Mouse (Mus musculus) neural tube, embryonic 13.5 days (tissue): Measurements from ENCODE around the gene Slc26a10. TPM values are rescaled to one million over a fixed set of nuclear protein-coding genes. Genes with fewer than 3 reads are reported as not detected.

Experiments used
- ATAC-seq: fragments of 200-750 bp; cut with Nextera tagmentation; 2 replicates; pipeline ENCODE4 v1.8.0; 2017; ENCODE audit warnings: low read depth, mild to moderate bottlenecking, moderate TSS enrichment, moderate library complexity
- H3K27ac ChIP-seq: fragments of 300-500 bp; sonication (generic); replicated peaks from 2 replicates; pipeline ENCODE4 v1.5.1; 2015; ENCODE audit warnings: moderate library complexity, mild to moderate bottlenecking, inconsistent platforms
- H3K27me3 ChIP-seq: fragments of 300-500 bp; sonication (generic); 2 replicates; pipeline ENCODE4 v1.6.1; 2015; ENCODE audit warnings: mild to moderate bottlenecking, inconsistent platforms
- H3K36me3 ChIP-seq: fragments of 300-500 bp; sonication (generic); 2 replicates; pipeline ENCODE4 v1.6.1; 2015; ENCODE audit warnings: mild to moderate bottlenecking, inconsistent platforms
- H3K4me1 ChIP-seq: fragments of 300-500 bp; sonication (generic); replicated peaks from 2 replicates; pipeline ENCODE4 v1.6.1; 2015; ENCODE audit warnings: inconsistent platforms
- H3K4me2 ChIP-seq: fragments of 300-500 bp; sonication (generic); 2 replicates; pipeline ENCODE4 v1.6.1; 2015; ENCODE audit warnings: inconsistent platforms, mild to moderate bottlenecking, moderate library complexity
- H3K4me3 ChIP-seq: fragments of 300-500 bp; sonication (generic); 2 replicates; pipeline ENCODE4 v1.5.1; 2015; ENCODE audit warnings: mild to moderate bottlenecking, inconsistent platforms
- H3K9ac ChIP-seq: fragments of 300-500 bp; sonication (generic); 2 replicates; pipeline ENCODE4 v1.6.1; 2015; ENCODE audit warnings: moderate library complexity, mild to moderate bottlenecking, inconsistent platforms
- H3K9me3 ChIP-seq: fragments of 300-500 bp; sonication (generic); 2 replicates; pipeline ENCODE4 v1.6.1; 2016; ENCODE audit warnings: inconsistent platforms
- WGBS: fragments of 180-500 bp; shearing (Covaris S2); methylation state at CpG from one replicate; pipeline ENCODE4 v1.1.7; 2015; 5-methylcytosine and 5-hydroxymethylcytosine counted together
- polyA plus RNA-seq: library from polyadenylated mRNA; unstranded; fragments of >200 nt; fragmentation: Nextera tagmentation; extraction: Ambion mirVana; gene quantifications from 2 replicates; pipeline ENCODE4 v1.2.1, GENCODE M21; 2015

Gene Slc26a10
- polyA plus RNA-seq, 1 experiment from 2014 or later, result 0.93 TPM

GRCm38 (mm10) chr10:127177719-127178118 lies 2.7 kb downstream of the Slc26a10 start:
- Histone ChIP-seq H3K9me3 (no peaks in the 10 kb centered on the region), H3K9ac (peak overlapping the region; percentile 27), H3K27me3 (peaks cover 80% of the 10 kb centered on the region), H3K4me2 (peak overlapping the region; percentile 46), H3K36me3 (peaks cover 13% of the 10 kb centered on the region; the same call in 1 of the 2 replicates), H3K4me1 (peaks cover 26% of the 10 kb centered on the region), H3K4me3 (peak overlapping the region; percentile 20), H3K27ac (no peak overlapping the region)
- peak; percentile 53; the same call in 1 of the 2 replicates for ATAC-seq
- 1% methylated on average over 23 of the region's 23 CpGs for WGBS

- Histone ChIP-seq H3K4me3 (no peak overlapping the region), H3K4me1 (peaks cover 26% of the 10 kb centered on the region), H3K9me3 (no peaks in the 10 kb centered on the region), H3K27me3 (peaks cover 77% of the 10 kb centered on the region), H3K9ac (no peak overlapping the region), H3K27ac (no peak overlapping the region), H3K4me2 (peak overlapping the region; percentile 46; the same call in 1 of the 2 replicates), H3K36me3 (peaks cover 13% of the 10 kb centered on the region)
- ATAC-seq, result no peak
- WGBS, result 23% methylated on average over 9 of the region's 9 CpGs
Observed at GRCm38 (mm10) chr10:127177235-127177634, 3.2 kb downstream of the Slc26a10 start.

DNA sequence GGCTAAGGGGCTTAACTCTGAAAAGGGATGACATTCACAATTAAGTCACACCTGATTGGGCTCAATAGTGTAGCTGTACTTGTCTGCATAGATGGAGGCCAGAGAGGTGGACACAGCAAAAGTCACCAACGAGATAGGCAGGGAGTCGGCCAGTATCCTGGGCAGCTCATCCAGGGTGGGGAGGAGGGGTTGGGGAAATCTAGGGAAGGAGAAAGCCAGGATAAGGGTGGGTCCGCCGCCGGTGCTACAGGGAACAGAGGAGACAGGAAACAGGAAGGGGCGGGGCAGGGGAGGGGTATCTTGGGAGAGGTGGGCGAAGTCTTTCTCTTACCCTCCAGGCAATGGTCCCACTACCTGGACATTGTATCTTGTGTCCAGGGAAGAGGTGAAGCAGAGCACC lies 3.7 kb downstream of the Slc26a10 start:
- Histone ChIP-seq H3K27ac (no peak overlapping the region), H3K4me3 (no peak overlapping the region), H3K4me2 (no peak overlapping the region), H3K9ac (no peak overlapping the region), H3K36me3 (peaks cover 18% of the 10 kb centered on the region), H3K4me1 (peaks cover 26% of the 10 kb centered on the region), H3K9me3 (no peaks in the 10 kb centered on the region), H3K27me3 (peaks cover 78% of the 10 kb centered on the region)
- 7% methylated on average over 7 of the region's 7 CpGs for WGBS
- no peak for ATAC-seq

DNA sequence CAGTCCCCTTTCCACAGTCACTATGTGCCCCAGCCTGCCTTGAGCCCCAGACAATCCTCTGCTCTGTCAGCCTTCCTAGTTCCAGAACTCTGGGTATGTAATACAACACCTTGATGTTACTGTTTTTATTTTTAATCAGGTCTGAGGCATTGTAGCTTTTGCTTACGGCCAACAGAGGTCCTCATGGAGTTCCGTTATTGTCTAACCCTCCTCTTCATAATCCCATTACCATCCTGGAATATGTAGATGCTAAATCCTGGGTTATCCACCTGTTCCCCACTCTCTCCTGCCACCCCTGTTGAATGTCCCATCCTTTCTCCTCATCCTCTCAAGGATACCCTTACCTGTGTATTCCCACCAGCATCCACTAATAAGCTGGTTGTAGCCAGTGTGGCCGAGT lies 4.2 kb downstream of the Slc26a10 start:
- peaks cover 23% of the 10 kb centered on the region for H3K36me3 ChIP-seq
- peaks cover 26% of the 10 kb centered on the region for H3K4me1 ChIP-seq
- no peak overlapping the region for H3K9ac ChIP-seq
- H3K4me2 ChIP-seq, result no peak overlapping the region
- no peak for ATAC-seq
- peaks cover 78% of the 10 kb centered on the region for H3K27me3 ChIP-seq
- no peaks in the 10 kb centered on the region for H3K9me3 ChIP-seq
- H3K4me3 ChIP-seq, result no peak overlapping the region
- H3K27ac ChIP-seq, result no peak overlapping the region
- WGBS, result 42% methylated on average over 3 of the region's 3 CpGs

DNA sequence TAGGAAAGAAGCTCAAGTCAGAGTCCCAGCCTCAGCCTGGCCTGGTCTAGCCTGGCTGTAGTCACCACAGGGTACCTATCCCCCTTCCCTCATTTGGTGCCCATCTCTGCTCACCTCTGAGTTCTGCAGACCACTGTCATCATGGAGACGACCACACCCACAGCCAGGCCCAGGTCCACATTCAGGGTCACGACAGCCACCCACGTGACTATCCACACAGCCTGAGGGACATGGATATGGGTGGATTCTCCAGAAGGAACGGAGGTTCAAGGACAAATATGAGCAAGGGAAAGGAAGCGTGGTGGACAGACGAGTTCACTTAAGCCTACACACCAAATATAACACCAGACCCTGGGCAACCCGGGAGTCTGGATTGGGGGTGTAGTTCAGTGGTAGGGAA lies 6.3 kb downstream of the Slc26a10 start:
- Histone ChIP-seq H3K4me1 (peaks cover 33% of the 10 kb centered on the region), H3K4me2 (no peak overlapping the region), H3K36me3 (peaks cover 33% of the 10 kb centered on the region), H3K27me3 (peaks cover 78% of the 10 kb centered on the region), H3K9ac (no peak overlapping the region), H3K27ac (no peak overlapping the region), H3K4me3 (no peak overlapping the region), H3K9me3 (no peaks in the 10 kb centered on the region)
- 89% methylated on average over 7 of the region's 7 CpGs for WGBS
- ATAC-seq, result no peak

GRCm38 (mm10) chr10:127173148-127174065 lies 7.0 kb downstream of the Slc26a10 start:
- Histone ChIP-seq H3K4me1 (peaks cover 28% of the 10 kb centered on the region), H3K9ac (no peak overlapping the region), H3K9me3 (no peaks in the 10 kb centered on the region), H3K27ac (no peak overlapping the region), H3K36me3 (peaks cover 35% of the 10 kb centered on the region), H3K27me3 (peaks cover 78% of the 10 kb centered on the region), H3K4me2 (no peak overlapping the region), H3K4me3 (no peak overlapping the region)
- no peak for ATAC-seq
- 84% methylated on average over 16 of the region's 16 CpGs for whole genome bisulfite sequencing

- no peak overlapping the region for H3K9ac ChIP-seq
- no peak overlapping the region for H3K4me2 ChIP-seq
- no peak for ATAC-seq
- no peaks in the 10 kb centered on the region for H3K9me3 ChIP-seq
- peaks cover 32% of the 10 kb centered on the region for H3K4me1 ChIP-seq
- peaks cover 78% of the 10 kb centered on the region for H3K27me3 ChIP-seq
- peaks cover 42% of the 10 kb centered on the region for H3K36me3 ChIP-seq
- 87% methylated on average over 15 of the region's 15 CpGs for whole genome bisulfite sequencing
- H3K4me3 ChIP-seq, result no peak overlapping the region
- no peak overlapping the region for H3K27ac ChIP-seq
Observed at GRCm38 (mm10) chr10:127171631-127172200, 8.7 kb downstream of the Slc26a10 start.

DNA sequence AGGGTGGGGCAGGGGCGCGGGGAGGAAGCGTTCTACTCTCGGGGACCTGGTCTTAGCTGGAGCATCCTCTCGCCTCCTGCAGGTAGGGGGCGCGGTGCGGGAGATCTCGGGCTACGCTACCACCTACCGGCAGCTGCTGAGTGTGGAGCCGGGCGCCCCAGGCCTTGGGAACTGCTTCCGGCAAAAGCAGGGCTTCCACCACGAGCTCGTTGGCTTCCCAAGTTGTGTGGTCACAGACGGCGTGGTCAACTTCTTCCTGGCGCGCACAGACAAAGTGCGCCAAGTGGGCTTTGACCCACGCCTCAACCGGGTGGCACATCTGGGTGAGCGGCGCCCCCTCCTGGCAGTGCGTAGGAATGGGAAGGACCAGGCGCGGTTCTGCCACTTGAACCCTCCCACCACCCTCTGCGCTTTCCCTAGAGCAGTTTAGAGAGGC lies 9.6 kb downstream of the Slc26a10 start:
- H3K27ac ChIP-seq, result no peak overlapping the region
- H3K4me1 ChIP-seq, result peaks cover 37% of the 10 kb centered on the region
- peak overlapping the region; percentile 19; the same call in 1 of the 2 replicates for H3K9ac ChIP-seq
- under 1% methylated on average over 28 of the region's 29 CpGs for WGBS
- peaks cover 76% of the 10 kb centered on the region for H3K27me3 ChIP-seq
- H3K4me2 ChIP-seq, result peak overlapping the region; percentile 51
- peak overlapping the region; percentile 21 for H3K4me3 ChIP-seq
- no peaks in the 10 kb centered on the region for H3K9me3 ChIP-seq
- no peak for ATAC-seq
- peaks cover 42% of the 10 kb centered on the region for H3K36me3 ChIP-seq

DNA sequence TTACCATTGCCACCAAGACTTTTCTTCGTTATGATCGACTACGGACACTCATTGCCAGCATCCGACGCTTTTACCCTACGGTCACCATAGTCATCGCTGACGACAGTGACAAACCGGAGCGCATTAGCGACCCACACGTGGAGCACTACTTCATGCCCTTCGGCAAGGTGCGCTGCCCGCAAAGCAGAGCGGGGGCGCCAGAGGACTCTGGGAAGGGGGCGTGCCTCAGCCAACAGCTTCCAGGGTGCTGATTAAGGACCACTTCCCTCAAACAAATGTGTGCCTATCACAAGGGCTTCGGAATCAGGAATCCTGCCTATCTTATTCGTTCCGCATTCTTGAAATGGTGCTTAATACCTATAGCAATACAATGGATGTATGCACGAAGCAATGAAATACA lies 10.4 kb downstream of the Slc26a10 start:
- H3K27ac ChIP-seq, result no peak overlapping the region

DNA sequence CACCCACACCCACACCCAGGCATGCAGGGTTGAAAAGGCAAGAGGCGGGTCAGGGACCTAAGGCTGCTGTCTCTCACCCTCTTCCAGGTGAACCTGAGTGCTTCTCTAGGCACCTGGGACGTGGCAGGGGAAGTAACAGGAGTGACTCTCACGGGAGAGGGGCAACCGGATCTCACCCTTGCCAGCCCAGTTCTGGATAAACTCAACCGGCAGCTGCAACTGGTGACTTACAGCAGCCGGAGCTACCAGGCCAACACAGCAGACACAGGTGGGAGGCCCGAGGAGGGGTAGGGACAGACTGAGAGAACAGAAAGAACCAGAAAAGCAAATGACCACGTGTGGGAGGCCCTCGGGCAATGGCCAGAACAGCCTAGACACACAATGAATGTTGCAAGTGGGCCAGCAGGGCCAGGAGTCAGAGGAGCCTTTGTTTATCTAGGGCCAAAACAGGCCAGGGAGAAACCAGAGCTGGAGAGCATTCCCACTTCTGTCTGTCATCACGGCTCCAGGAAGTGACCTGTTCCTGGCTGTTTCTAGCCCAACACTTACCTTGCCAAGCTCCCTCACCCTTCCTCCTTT lies 12.7 kb downstream of the Slc26a10 start:
- 50% methylated on average over 10 of the region's 10 CpGs for WGBS
- Histone ChIP-seq H3K9ac (peak overlapping the region; percentile 98; the same call in 1 of the 2 replicates), H3K27ac (no peak overlapping the region), H3K27me3 (peaks cover 73% of the 10 kb centered on the region), H3K36me3 (peaks cover 32% of the 10 kb centered on the region), H3K4me1 (peaks cover 49% of the 10 kb centered on the region), H3K4me2 (peak overlapping the region; percentile 95), H3K9me3 (no peaks in the 10 kb centered on the region), H3K4me3 (peak overlapping the region; percentile 83; the same call in 1 of the 2 replicates)
- ATAC-seq, result no peak

More for the DNA sequence above, 10.4 kb downstream of the Slc26a10 start:
- H3K9me3 ChIP-seq, result no peaks in the 10 kb centered on the region
- 3% methylated on average over 22 of the region's 22 CpGs for WGBS
- H3K4me1 ChIP-seq, result peaks cover 43% of the 10 kb centered on the region
- peak overlapping the region; percentile 21 for H3K4me3 ChIP-seq
- H3K4me2 ChIP-seq, result peak overlapping the region; percentile 51
- peaks cover 76% of the 10 kb centered on the region for H3K27me3 ChIP-seq
- no peak overlapping the region for H3K9ac ChIP-seq
- H3K36me3 ChIP-seq, result peaks cover 42% of the 10 kb centered on the region
- ATAC-seq, result no peak

DNA sequence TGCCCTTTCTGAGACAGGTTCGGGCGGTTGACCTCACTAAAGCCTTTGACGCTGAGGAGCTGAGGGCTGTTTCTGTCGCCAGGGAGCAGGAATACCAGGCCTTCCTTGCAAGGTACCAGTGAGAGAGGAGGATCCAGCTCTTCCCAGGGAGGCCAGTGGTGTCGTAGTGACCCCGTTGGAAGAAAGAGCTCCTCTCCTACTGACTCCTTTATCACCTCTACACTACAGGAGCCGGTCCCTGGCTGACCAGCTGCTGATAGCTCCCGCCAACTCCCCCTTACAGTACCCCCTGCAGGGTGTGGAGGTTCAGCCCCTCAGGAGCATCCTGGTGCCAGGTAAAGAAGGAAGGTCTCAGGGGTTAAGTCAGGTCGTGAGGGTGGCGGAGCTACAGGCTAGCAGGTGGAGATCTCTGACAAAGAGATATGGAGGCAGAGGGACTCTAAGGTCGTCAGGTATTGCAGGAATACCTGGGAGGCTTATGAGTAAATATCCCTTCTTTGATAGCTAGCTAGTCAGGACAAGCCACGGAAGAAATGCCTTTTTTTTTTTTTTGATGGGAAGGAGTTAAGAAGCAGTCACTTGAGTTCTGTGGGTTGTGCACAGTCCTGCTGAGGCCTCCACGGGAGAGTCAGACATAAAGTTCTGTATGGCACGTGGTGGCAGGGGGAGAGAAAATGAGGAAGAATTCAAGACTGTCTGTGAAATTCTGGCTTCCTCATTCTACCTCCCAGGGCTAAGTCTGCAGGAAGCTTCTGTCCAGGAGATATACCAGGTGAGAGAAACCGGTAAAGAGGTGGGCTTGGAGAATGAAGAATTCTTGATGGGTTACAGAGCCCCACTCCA lies 13.5 kb downstream of the Slc26a10 start:
- 0 out of 2 replicates have a peak, but pooled peaks have one; percentile 1 for ATAC-seq
- Histone ChIP-seq H3K4me1 (peaks cover 49% of the 10 kb centered on the region), H3K4me2 (peak overlapping the region; percentile 95), H3K9ac (peak overlapping the region; percentile 98), H3K4me3 (peak overlapping the region; percentile 83), H3K27ac (peak overlapping the region; percentile 91), H3K27me3 (peaks cover 68% of the 10 kb centered on the region), H3K9me3 (no peaks in the 10 kb centered on the region), H3K36me3 (peaks cover 27% of the 10 kb centered on the region)
- 22% methylated on average over 15 of the region's 15 CpGs for WGBS
